Mouse (Mus musculus): Measurements from ENCODE around the gene Pik3cd. TPM values are rescaled to one million over a fixed set of nuclear protein-coding genes. Genes with fewer than 3 reads are reported as not detected.
A peak's percentile ranks its signal among the peaks of the same experiment; 100 is the strongest.

The Pik3cd gene
- polyA plus RNA-seq, 1 experiment = 1.4 TPM

DNA sequence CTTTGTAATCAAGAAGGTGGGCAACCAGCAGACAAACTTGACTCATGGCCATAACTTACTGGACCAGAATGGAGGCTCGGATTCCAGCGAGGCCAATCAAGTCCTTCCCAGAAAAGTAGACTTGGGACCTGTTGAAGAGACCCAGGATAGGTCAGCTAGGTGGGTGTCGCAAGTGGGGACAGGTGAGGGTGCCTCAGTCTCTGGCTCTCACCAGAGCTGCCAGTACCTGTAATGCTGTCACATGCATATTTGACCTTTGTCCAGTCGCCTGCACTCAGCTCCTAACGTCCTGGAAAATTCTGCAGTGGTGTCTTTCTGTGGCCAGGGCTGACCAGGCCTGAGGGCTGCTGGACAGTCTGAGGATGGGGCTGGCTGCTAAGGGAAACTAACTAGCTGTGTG is 9.1 kb upstream of the Pik3cd start:
- H3K4me2 ChIP-seq (ENCODE audit: low read depth) = no peak overlapping the region
- no peak overlapping the region for H3K4me3 ChIP-seq
- no peaks in the 10 kb centered on the region for H3K27me3 ChIP-seq (ENCODE audit: control insufficient read depth, insufficient read depth, insufficient read length)
- H3K36me3 ChIP-seq (ENCODE audit: control insufficient read depth, insufficient read depth) = no peaks in the 10 kb centered on the region
- TF ChIP-seq CEBPB (IDR thresholded peaks at IDR 0.05; ENCODE audit: insufficient read depth, poor library complexity, severe bottlenecking) (no peak), E2F4 (IDR thresholded peaks at IDR 0.05; ENCODE audit: insufficient read depth) (no peak), POLR2AphosphoS2 (IDR thresholded peaks at IDR 0.05; ENCODE audit: insufficient read length, low read depth) (no peak), POLR2A (IDR thresholded peaks at IDR 0.05; ENCODE audit: insufficient read length, low read depth) (no peak), TCF3 (IDR thresholded peaks at IDR 0.05; ENCODE audit: insufficient read length, low read depth) (no peak), TCF12 (IDR thresholded peaks at IDR 0.05; ENCODE audit: insufficient read depth, poor library complexity, severe bottlenecking) (no peak), REST (IDR thresholded peaks at IDR 0.05; ENCODE audit: insufficient read depth, insufficient read length) (no peak), USF1 (IDR thresholded peaks at IDR 0.05; ENCODE audit: low read depth) (no peak), SRF (IDR thresholded peaks at IDR 0.05; ENCODE audit: control insufficient read depth, insufficient read length, low read depth) (no peak), MAX (IDR thresholded peaks at IDR 0.05; ENCODE audit: low read depth) (no peak), MYOD1 (IDR thresholded peaks at IDR 0.05; ENCODE audit: control insufficient read depth in 1 of 3, insufficient read length in 2 of 3, low read depth in 2 of 3) (no peak), MYOG (IDR thresholded peaks at IDR 0.05; ENCODE audit: control insufficient read depth in 1 of 3, insufficient read depth in 1 of 3, insufficient read length in 2 of 3, low read depth in 2 of 3) (no peak)
- no peaks in the 10 kb centered on the region for H3K79me2 ChIP-seq (ENCODE audit: control insufficient read depth, insufficient read depth)
- no peak overlapping the region for H3ac ChIP-seq (ENCODE audit: control insufficient read depth, insufficient read length)

- Histone ChIP-seq H3K79me2 (ENCODE audit: control insufficient read depth, insufficient read depth) (no peaks in the 10 kb centered on the region), H3K36me3 (ENCODE audit: control insufficient read depth, insufficient read depth) (no peaks in the 10 kb centered on the region), H3K4me2 (ENCODE audit: low read depth) (no peak overlapping the region), H3ac (ENCODE audit: control insufficient read depth, insufficient read length) (no peak overlapping the region), H3K4me3 (no peak overlapping the region), H3K27me3 (ENCODE audit: control insufficient read depth, insufficient read depth, insufficient read length) (no peaks in the 10 kb centered on the region)
- TF ChIP-seq USF1 (IDR thresholded peaks at IDR 0.05; ENCODE audit: low read depth) (no peak), POLR2A (IDR thresholded peaks at IDR 0.05; ENCODE audit: insufficient read length, low read depth) (no peak), TCF3 (IDR thresholded peaks at IDR 0.05; ENCODE audit: insufficient read length, low read depth) (no peak), MYOG (IDR thresholded peaks at IDR 0.05; ENCODE audit: control insufficient read depth in 1 of 3, insufficient read depth in 1 of 3, insufficient read length in 2 of 3, low read depth in 2 of 3) (no peak)
Measured at GRCm38 (mm10) chr4:149710510-149710909, 8.1 kb upstream of the Pik3cd start.

DNA sequence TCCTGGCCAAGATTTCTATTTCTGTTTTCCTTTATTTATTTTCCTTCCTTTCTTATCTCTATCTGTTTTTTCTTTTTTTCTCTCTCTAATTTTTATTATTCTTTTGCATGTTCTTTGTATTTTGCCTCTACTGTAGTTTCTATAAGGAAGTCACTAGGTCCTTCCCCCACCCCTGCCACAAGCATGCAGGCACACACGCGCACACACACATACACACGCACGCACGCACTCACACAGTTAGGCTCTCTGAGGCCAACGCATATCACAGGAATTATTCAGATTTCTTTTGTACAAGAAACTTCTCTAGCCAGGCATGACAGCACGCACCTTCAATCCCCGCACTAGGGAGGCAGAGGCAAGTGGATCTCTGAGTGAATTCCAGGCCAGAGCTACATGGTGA is 3.6 kb upstream of the Pik3cd start:
- no peak for TF ChIP-seq MAX (IDR thresholded peaks at IDR 0.05; ENCODE audit: low read depth)
- no peak for TF ChIP-seq POLR2A (IDR thresholded peaks at IDR 0.05; ENCODE audit: insufficient read length, low read depth)
- TF ChIP-seq REST (IDR thresholded peaks at IDR 0.05; ENCODE audit: insufficient read depth, insufficient read length) = no peak
- TF ChIP-seq TCF3 (IDR thresholded peaks at IDR 0.05; ENCODE audit: insufficient read length, low read depth) = no peak
- TF ChIP-seq SRF (IDR thresholded peaks at IDR 0.05; ENCODE audit: control insufficient read depth, insufficient read length, low read depth) = no peak
- no peak for TF ChIP-seq E2F4 (IDR thresholded peaks at IDR 0.05; ENCODE audit: insufficient read depth)
- TF ChIP-seq USF1 (IDR thresholded peaks at IDR 0.05; ENCODE audit: low read depth) = no peak
- no peak for TF ChIP-seq CEBPB (IDR thresholded peaks at IDR 0.05; ENCODE audit: insufficient read depth, poor library complexity, severe bottlenecking)
- H3K27me3 ChIP-seq (ENCODE audit: control insufficient read depth, insufficient read depth, insufficient read length) = no peaks in the 10 kb centered on the region
- H3K4me2 ChIP-seq (ENCODE audit: low read depth) = no peak overlapping the region
- no peak overlapping the region for H3ac ChIP-seq (ENCODE audit: control insufficient read depth, insufficient read length)
- no peaks in the 10 kb centered on the region for H3K36me3 ChIP-seq (ENCODE audit: control insufficient read depth, insufficient read depth)
- H3K79me2 ChIP-seq (ENCODE audit: control insufficient read depth, insufficient read depth) = no peaks in the 10 kb centered on the region
- H3K4me3 ChIP-seq = no peak overlapping the region

DNA sequence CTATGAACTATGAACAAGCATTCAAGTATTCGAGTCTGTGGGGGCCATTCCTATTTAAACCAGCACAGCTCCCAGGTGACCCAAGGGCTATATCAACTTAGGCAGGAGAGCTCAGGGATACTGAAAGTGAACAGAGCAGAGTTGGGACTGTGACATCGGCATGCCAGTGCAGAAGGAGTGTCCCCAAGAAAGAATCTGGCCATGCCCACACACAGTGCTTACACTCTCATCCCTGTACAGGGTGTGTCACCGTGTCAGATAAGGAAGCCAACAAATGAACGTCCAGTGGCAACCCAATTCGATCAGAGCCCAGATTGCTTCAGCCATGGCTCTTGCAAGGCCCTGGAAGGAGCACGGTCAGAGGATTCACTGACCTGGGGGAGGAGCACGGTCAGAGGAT is 2.9 kb upstream of the Pik3cd start:
- Histone ChIP-seq H3ac (ENCODE audit: control insufficient read depth, insufficient read length) (no peak overlapping the region), H3K79me2 (ENCODE audit: control insufficient read depth, insufficient read depth) (no peaks in the 10 kb centered on the region), H3K4me3 (no peak overlapping the region), H3K36me3 (ENCODE audit: control insufficient read depth, insufficient read depth) (no peaks in the 10 kb centered on the region), H3K4me2 (ENCODE audit: low read depth) (peak overlapping the region; percentile 18), H3K27me3 (ENCODE audit: control insufficient read depth, insufficient read depth, insufficient read length) (no peaks in the 10 kb centered on the region)
- TF ChIP-seq MYOG (IDR thresholded peaks at IDR 0.05; ENCODE audit: control insufficient read depth in 1 of 3, insufficient read depth in 1 of 3, insufficient read length in 2 of 3, low read depth in 2 of 3) (no peak), TCF12 (IDR thresholded peaks at IDR 0.05; ENCODE audit: insufficient read depth, poor library complexity, severe bottlenecking) (no peak), CEBPB (IDR thresholded peaks at IDR 0.05; ENCODE audit: insufficient read depth, poor library complexity, severe bottlenecking) (no peak), USF1 (IDR thresholded peaks at IDR 0.05; ENCODE audit: low read depth) (no peak), E2F4 (IDR thresholded peaks at IDR 0.05; ENCODE audit: insufficient read depth) (no peak), POLR2AphosphoS2 (IDR thresholded peaks at IDR 0.05; ENCODE audit: insufficient read length, low read depth) (no peak), POLR2A (IDR thresholded peaks at IDR 0.05; ENCODE audit: insufficient read length, low read depth) (no peak), MYOD1 (IDR thresholded peaks at IDR 0.05; ENCODE audit: control insufficient read depth in 1 of 3, insufficient read length in 2 of 3, low read depth in 2 of 3) (no peak), MAX (IDR thresholded peaks at IDR 0.05; ENCODE audit: low read depth) (no peak), TCF3 (IDR thresholded peaks at IDR 0.05; ENCODE audit: insufficient read length, low read depth) (no peak), REST (IDR thresholded peaks at IDR 0.05; ENCODE audit: insufficient read depth, insufficient read length) (no peak), SRF (IDR thresholded peaks at IDR 0.05; ENCODE audit: control insufficient read depth, insufficient read length, low read depth) (no peak)

- no peak overlapping the region for H3ac ChIP-seq (ENCODE audit: control insufficient read depth, insufficient read length)
- H3K36me3 ChIP-seq (ENCODE audit: control insufficient read depth, insufficient read depth) = no peaks in the 10 kb centered on the region
- no peak overlapping the region for H3K4me3 ChIP-seq
- H3K27me3 ChIP-seq (ENCODE audit: control insufficient read depth, insufficient read depth, insufficient read length) = no peaks in the 10 kb centered on the region
- no peaks in the 10 kb centered on the region for H3K79me2 ChIP-seq (ENCODE audit: control insufficient read depth, insufficient read depth)
- no peak for TF ChIP-seq POLR2A (IDR thresholded peaks at IDR 0.05; ENCODE audit: insufficient read length, low read depth)
- H3K4me2 ChIP-seq (ENCODE audit: low read depth) = no peak overlapping the region
Measured at GRCm38 (mm10) chr4:149701426-149702209, 753 bp downstream of the Pik3cd start.
